Mouse (Mus musculus) hindbrain, embryonic 16.5 days (tissue): Measurements from ENCODE around the gene Stxbp5l. TPM values are rescaled to one million over a fixed set of nuclear protein-coding genes. Genes with fewer than 3 reads are reported as not detected.

Experiments
- ATAC-seq: fragments of 200-750 bp; cut with Nextera tagmentation; 2 replicates; pipeline ENCODE4 v1.8.0; 2017; ENCODE audit warnings: moderate TSS enrichment, moderate library complexity
- H3K27ac ChIP-seq: fragments of 300-500 bp; sonication (generic); 2 replicates; pipeline ENCODE4 v1.5.1; 2014; ENCODE audit warnings: low read depth, mild to moderate bottlenecking, control low read depth, low read length, moderate library complexity
- H3K27me3 ChIP-seq: fragments of 300-500 bp; sonication (generic); replicated peaks from 2 replicates; pipeline ENCODE4 v1.6.1; 2014; ENCODE audit warnings: low read length; ENCODE audit not compliant: control insufficient read depth, insufficient read depth
- H3K36me3 ChIP-seq: fragments of 300-500 bp; sonication (generic); 2 replicates; pipeline ENCODE4 v1.6.1; 2014; ENCODE audit warnings: mild to moderate bottlenecking, low read length, moderate library complexity, mixed read lengths; ENCODE audit not compliant: control insufficient read depth, insufficient read depth
- H3K4me1 ChIP-seq: fragments of 300-500 bp; sonication (generic); 2 replicates; pipeline ENCODE4 v1.6.1; 2014; ENCODE audit warnings: low read depth, low read length; ENCODE audit not compliant: control insufficient read depth, insufficient read depth
- H3K4me2 ChIP-seq: fragments of 300-500 bp; sonication (generic); 2 replicates; pipeline ENCODE4 v1.6.1; 2014; ENCODE audit warnings: mild to moderate bottlenecking, low read length, control low read depth, moderate library complexity
- H3K4me3 ChIP-seq: fragments of 300-500 bp; sonication (generic); 2 replicates; pipeline ENCODE4 v1.5.1; 2014; ENCODE audit warnings: mild to moderate bottlenecking, low read length, control low read depth, moderate library complexity
- H3K9ac ChIP-seq: fragments of 300-500 bp; sonication (generic); 2 replicates; pipeline ENCODE4 v1.6.1; 2014; ENCODE audit warnings: low read depth, mild to moderate bottlenecking, control low read depth, low read length, moderate library complexity
- H3K9me3 ChIP-seq: fragments of 300-500 bp; sonication (generic); 2 replicates; pipeline ENCODE4 v1.6.1; 2014; ENCODE audit warnings: mild to moderate bottlenecking, low read length, moderate library complexity; ENCODE audit not compliant: control insufficient read depth
- WGBS: fragments of 180-500 bp; shearing (Covaris S2); extraction: QIAGEN DNeasy Blood & Tissue Kit; methylation state at CpG from one replicate; pipeline ENCODE4 v1.1.7; 2014; 5-methylcytosine and 5-hydroxymethylcytosine counted together
- polyA plus RNA-seq: library from polyadenylated mRNA; unstranded; fragments of >200 nt; fragmentation: Nextera tagmentation; extraction: Ambion mirVana; gene quantifications from 2 replicates; pipeline ENCODE4 v1.2.1, GENCODE M21; 2015

Gene Stxbp5l
- 15.4 and 19.2 TPM in 2 replicates for polyA plus RNA-seq

GRCm38 (mm10) chr16:37384821-37385344, at the start of gene Stxbp5l:
TSS of gene Stxbp5l (minus strand) at chr16:37384962.
- peaks cover 7% of the 10 kb centered on the region; the same call in 1 of the 2 replicates for H3K4me1 ChIP-seq
- 1% methylated on average over 31 of the region's 33 CpGs for WGBS
- peak within 1 kb of the TSS; percentile 88 for H3K4me3 ChIP-seq
- H3K27ac ChIP-seq: peak within 1 kb of the TSS; percentile 74
- H3K9ac ChIP-seq: peak within 1 kb of the TSS; percentile 87
- peak; percentile 97 for ATAC-seq
- peak within 1 kb of the TSS; percentile 63 for H3K4me2 ChIP-seq
- H3K27me3 ChIP-seq: no peaks in the 10 kb centered on the region
- no peaks in the 10 kb centered on the region for H3K36me3 ChIP-seq
- H3K9me3 ChIP-seq: no peaks in the 10 kb centered on the region

DNA sequence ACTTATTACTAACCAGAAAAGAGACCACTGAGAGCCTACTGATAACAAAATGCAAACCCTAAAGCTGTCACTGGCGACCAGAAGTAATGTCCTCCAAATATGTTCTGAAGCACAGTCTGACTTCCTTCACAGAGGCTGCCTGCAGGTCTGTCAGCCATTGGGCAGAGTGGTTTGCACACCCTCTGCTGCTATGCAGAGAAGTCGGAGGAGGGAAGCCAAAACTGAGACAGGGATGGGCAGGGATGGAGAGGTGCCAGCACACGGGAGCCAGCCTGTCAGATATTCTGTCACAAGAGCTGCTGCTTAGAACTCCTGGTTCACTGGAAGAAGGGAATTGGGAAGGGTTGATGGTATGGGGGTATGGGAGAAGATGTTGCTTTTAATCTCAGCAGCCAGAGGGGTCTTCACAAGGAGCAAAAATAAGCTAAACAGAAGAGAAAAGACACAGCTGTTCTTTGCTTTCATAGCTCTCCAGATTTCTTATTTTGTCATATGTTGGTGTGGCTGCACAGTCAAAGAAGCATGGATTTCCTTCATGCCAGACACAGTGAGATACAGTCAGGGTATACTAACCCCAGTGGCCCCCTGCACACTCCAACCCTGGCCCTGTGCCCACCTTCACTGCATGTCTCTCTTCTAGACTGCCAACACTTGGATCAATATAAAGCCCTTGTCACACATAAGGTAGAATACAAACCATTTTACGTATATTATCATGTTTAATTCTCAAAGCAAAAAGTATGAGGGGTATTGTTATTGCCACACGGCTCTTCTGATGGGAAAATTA, 48.8 kb upstream of the Stxbp5l start:
- Histone ChIP-seq H3K9ac (no peak overlapping the region), H3K4me2 (no peak overlapping the region), H3K27me3 (no peaks in the 10 kb centered on the region), H3K4me3 (no peak overlapping the region), H3K4me1 (no peaks in the 10 kb centered on the region; the same call in 1 of the 2 replicates), H3K36me3 (no peaks in the 10 kb centered on the region), H3K27ac (no peak overlapping the region), H3K9me3 (no peaks in the 10 kb centered on the region)
- peak; percentile 54; the same call in 1 of the 2 replicates for ATAC-seq
- 59% methylated on average over 5 of the region's 5 CpGs for WGBS

DNA sequence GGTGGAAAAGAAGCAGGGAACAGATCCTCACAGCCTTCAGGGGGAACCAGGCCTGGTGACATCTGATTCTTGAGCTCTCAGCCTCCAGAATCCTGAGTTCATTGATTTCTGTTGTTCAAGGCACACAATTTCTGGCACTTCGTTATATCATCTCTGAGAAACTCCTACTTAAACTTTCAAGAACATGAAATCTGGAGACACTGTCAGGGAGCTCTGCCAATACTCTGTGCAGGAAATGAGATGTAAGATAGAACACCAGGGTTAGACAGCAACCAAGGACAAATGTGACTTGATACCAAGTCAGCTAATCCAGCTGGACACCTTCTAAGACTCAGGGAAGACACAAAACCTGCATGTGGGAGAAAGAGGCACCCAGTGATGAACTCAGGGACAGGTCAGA, 40.7 kb upstream of the Stxbp5l start:
- Histone ChIP-seq H3K9ac (no peak overlapping the region), H3K36me3 (no peaks in the 10 kb centered on the region), H3K27ac (no peak overlapping the region), H3K4me1 (no peaks in the 10 kb centered on the region), H3K27me3 (no peaks in the 10 kb centered on the region), H3K4me2 (no peak overlapping the region), H3K9me3 (no peaks in the 10 kb centered on the region), H3K4me3 (no peak overlapping the region)
- WGBS: 90% methylated on average over 1 of the region's 1 CpGs
- ATAC-seq: no peak

GRCm38 (mm10) chr16:37422874-37423273, 38.1 kb upstream of the Stxbp5l start:
- no peaks in the 10 kb centered on the region for H3K9me3 ChIP-seq
- H3K27me3 ChIP-seq: no peaks in the 10 kb centered on the region
- no peaks in the 10 kb centered on the region for H3K36me3 ChIP-seq
- H3K9ac ChIP-seq: no peak overlapping the region
- H3K4me1 ChIP-seq: no peaks in the 10 kb centered on the region
- peak; percentile 64 for ATAC-seq
- H3K4me2 ChIP-seq: no peak overlapping the region
- WGBS: 74% methylated on average over 5 of the region's 5 CpGs
- H3K27ac ChIP-seq: no peak overlapping the region
- H3K4me3 ChIP-seq: no peak overlapping the region

DNA sequence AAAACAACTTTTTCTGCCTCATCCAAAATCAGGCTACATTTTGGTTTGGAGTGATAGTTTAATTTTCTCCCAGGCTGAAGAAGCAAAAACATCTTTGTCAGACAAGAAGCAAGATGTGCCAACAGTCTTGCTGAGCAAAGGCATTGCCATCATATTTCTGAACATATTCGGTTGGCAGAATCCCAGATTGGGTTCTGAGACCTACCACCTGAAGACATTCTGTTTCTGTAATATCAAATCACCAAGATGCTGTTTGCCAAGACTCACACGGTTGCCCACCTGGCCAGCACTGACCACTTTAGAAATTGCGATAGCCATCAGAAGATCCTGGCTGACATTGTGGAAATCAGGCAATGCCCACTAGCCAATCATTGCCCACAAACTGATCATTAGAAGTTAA, 37.1 kb upstream of the Stxbp5l start:
- Histone ChIP-seq H3K4me3 (no peak overlapping the region), H3K4me2 (no peak overlapping the region), H3K9ac (no peak overlapping the region), H3K4me1 (no peaks in the 10 kb centered on the region), H3K27ac (no peak overlapping the region), H3K9me3 (no peaks in the 10 kb centered on the region), H3K36me3 (no peaks in the 10 kb centered on the region), H3K27me3 (no peaks in the 10 kb centered on the region)
- ATAC-seq: no peak
- 87% methylated on average over 3 of the region's 3 CpGs for WGBS

GRCm38 (mm10) chr16:37420512-37420911, 35.8 kb upstream of the Stxbp5l start:
- no peak overlapping the region for H3K4me2 ChIP-seq
- H3K9me3 ChIP-seq: no peaks in the 10 kb centered on the region
- H3K4me1 ChIP-seq: no peaks in the 10 kb centered on the region
- H3K27me3 ChIP-seq: no peaks in the 10 kb centered on the region
- H3K9ac ChIP-seq: no peak overlapping the region
- 86% methylated on average over 2 of the region's 2 CpGs for WGBS
- no peak for ATAC-seq
- H3K36me3 ChIP-seq: no peaks in the 10 kb centered on the region
- no peak overlapping the region for H3K4me3 ChIP-seq
- H3K27ac ChIP-seq: no peak overlapping the region

DNA sequence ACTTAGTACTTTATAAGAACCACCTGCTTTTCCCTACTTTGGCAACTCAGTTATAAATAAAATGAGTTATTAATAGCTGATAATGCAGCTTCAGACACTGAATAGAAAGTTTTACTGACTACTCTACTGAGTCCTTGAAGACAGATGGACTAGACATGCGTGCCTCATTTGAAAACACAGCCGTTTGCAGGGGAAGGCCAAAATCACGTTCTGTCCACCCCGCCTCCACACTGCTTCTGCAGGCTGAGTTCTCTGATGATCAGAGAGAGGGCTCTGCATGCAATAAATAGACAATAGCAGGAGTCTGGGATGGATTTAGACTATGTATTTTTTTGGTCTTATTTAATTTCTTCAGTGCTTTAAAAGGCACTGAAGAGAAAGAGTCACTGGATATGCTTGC, 20.8 kb upstream of the Stxbp5l start:
- Histone ChIP-seq H3K36me3 (no peaks in the 10 kb centered on the region), H3K27me3 (no peaks in the 10 kb centered on the region), H3K27ac (no peak overlapping the region), H3K9ac (no peak overlapping the region), H3K4me2 (no peak overlapping the region), H3K4me1 (no peaks in the 10 kb centered on the region), H3K9me3 (no peaks in the 10 kb centered on the region), H3K4me3 (no peak overlapping the region)
- ATAC-seq: no peak
- 76% methylated on average over 4 of the region's 4 CpGs for WGBS

DNA sequence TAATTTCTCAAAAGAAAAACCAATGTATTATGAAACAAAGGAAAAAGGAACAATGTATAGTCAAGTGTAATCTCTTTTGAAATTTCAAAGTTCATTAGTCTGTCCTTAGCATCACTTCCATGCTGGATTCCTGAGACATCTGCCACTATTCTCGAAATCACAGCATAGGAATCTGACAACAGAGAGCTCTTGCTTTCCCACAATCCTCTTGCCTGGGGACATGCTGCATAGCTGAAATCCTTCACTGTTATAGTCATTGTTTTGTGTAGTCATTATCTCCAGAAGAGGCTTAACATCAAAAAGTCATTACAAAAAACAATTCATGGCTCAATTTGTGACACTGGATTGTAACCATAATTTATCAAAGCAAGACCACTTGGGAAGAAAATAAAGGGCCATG, 20.2 kb upstream of the Stxbp5l start:
- Histone ChIP-seq H3K9me3 (no peaks in the 10 kb centered on the region), H3K4me1 (no peaks in the 10 kb centered on the region), H3K4me2 (no peak overlapping the region), H3K27me3 (no peaks in the 10 kb centered on the region), H3K4me3 (no peak overlapping the region), H3K27ac (no peak overlapping the region), H3K36me3 (no peaks in the 10 kb centered on the region), H3K9ac (no peak overlapping the region)
- WGBS: 47% methylated on average over 1 of the region's 1 CpGs
- no peak for ATAC-seq

GRCm38 (mm10) chr16:37389964-37390363, 5.2 kb upstream of the Stxbp5l start:
- Histone ChIP-seq H3K4me1 (peaks cover 2% of the 10 kb centered on the region; the same call in 1 of the 2 replicates), H3K27me3 (no peaks in the 10 kb centered on the region), H3K9me3 (no peaks in the 10 kb centered on the region), H3K27ac (no peak overlapping the region), H3K36me3 (no peaks in the 10 kb centered on the region), H3K4me2 (no peak overlapping the region), H3K9ac (no peak overlapping the region), H3K4me3 (no peak overlapping the region)
- ATAC-seq: no peak
